Mouse (Mus musculus) heart, postnatal 0 days (tissue): Measurements from ENCODE around the gene Msantd3. TPM values are rescaled to one million over a fixed set of nuclear protein-coding genes. Genes with fewer than 3 reads are reported as not detected.

Experiments
- ATAC-seq: fragments of 200-750 bp; cut with Nextera tagmentation; 2 replicates; pipeline ENCODE4 v1.8.0; 2017; ENCODE audit warnings: low read depth, moderate number of reproducible peaks, moderate library complexity; ENCODE audit not compliant: insufficient read depth
- DNase-seq: peaks from one replicate; pipeline ENCODE4 v3.0.0-alpha.2; 2016; ENCODE audit warnings: low spot score
- H3K27ac ChIP-seq: fragments of 300-500 bp; sonication (generic); 2 replicates; pipeline ENCODE4 v1.5.1; 2014; ENCODE audit warnings: low read depth, mild to moderate bottlenecking
- H3K27me3 ChIP-seq: fragments of 300-500 bp; sonication (generic); 2 replicates; pipeline ENCODE4 v1.6.1; 2014; ENCODE audit warnings: low read length, mixed read lengths; ENCODE audit not compliant: control insufficient read depth, insufficient read depth
- H3K36me3 ChIP-seq: fragments of 300-500 bp; sonication (generic); replicated peaks from 2 replicates; pipeline ENCODE4 v1.6.1; 2014; ENCODE audit warnings: low read length, mixed read lengths; ENCODE audit not compliant: control insufficient read depth, insufficient read depth
- H3K4me1 ChIP-seq: fragments of 300-500 bp; sonication (generic); 2 replicates; pipeline ENCODE4 v1.6.1; 2014; ENCODE audit warnings: antibody characterized with exemption; ENCODE audit not compliant: control insufficient read depth, insufficient read depth
- H3K4me2 ChIP-seq: fragments of 300-500 bp; sonication (generic); 2 replicates; pipeline ENCODE4 v1.6.1; 2014; ENCODE audit warnings: low read depth, mild to moderate bottlenecking, low read length, moderate library complexity
- H3K4me3 ChIP-seq: fragments of 300-500 bp; sonication (generic); 2 replicates; pipeline ENCODE4 v1.5.1; 2014; ENCODE audit warnings: low read depth, low read length
- H3K9ac ChIP-seq: fragments of 300-500 bp; sonication (generic); replicated peaks from 2 replicates; pipeline ENCODE4 v1.6.1; 2014; ENCODE audit warnings: low read depth, low read length, mixed read lengths
- H3K9me3 ChIP-seq: fragments of 300-500 bp; sonication (generic); replicated peaks from 2 replicates; pipeline ENCODE4 v1.6.1; 2016; ENCODE audit warnings: low read length; ENCODE audit not compliant: control insufficient read depth
- CTCF ChIP-seq: IDR thresholded peaks from 2 replicates; pipeline ENCODE4 v1.5.1; 2016; ENCODE audit warnings: antibody characterized with exemption, control low read depth, low read depth
- EP300 ChIP-seq: IDR thresholded peaks from 2 replicates; pipeline ENCODE4 v1.6.1; 2016; ENCODE audit warnings: antibody characterized with exemption, low read depth
- WGBS: fragments of 180-500 bp; shearing (Covaris S2); extraction: QIAGEN DNeasy Blood & Tissue Kit; methylation state at CpG from one replicate; pipeline ENCODE4 v1.1.7; 2014; 5-methylcytosine and 5-hydroxymethylcytosine counted together
- polyA plus RNA-seq: library from polyadenylated mRNA; unstranded; fragments of >200 nt; fragmentation: Nextera tagmentation; extraction: Ambion mirVana; gene quantifications from 2 replicates; pipeline ENCODE4 v1.2.1, GENCODE M21; 2015
- total RNA-seq: library from RNA; depleted of rRNA; stranded (reverse); fragments of >200 nt; gene quantifications from 2 replicates; pipeline ENCODE4 v1.2.3, GENCODE M21; 2014; ENCODE audit warnings: low replicate concordance

Gene Msantd3
- total and polyA plus RNA-seq, 2 experiments from 2014 or later, result 18.1 to 23.0 TPM

- no peak for TF ChIP-seq CTCF
- TF ChIP-seq EP300, result no peak
- no peak overlapping the region for H3K9ac ChIP-seq
- H3K4me2 ChIP-seq, result no peak overlapping the region
- H3K4me3 ChIP-seq, result no peak overlapping the region
- no peaks in the 10 kb centered on the region for H3K9me3 ChIP-seq
- ATAC-seq (no peak), DNase-seq (no peak)
- peaks cover 40% of the 10 kb centered on the region for H3K4me1 ChIP-seq
- WGBS, result 79% methylated on average over 9 of the region's 9 CpGs
- H3K27me3 ChIP-seq, result no peaks in the 10 kb centered on the region
- H3K36me3 ChIP-seq, result no peaks in the 10 kb centered on the region
- no peak overlapping the region for H3K27ac ChIP-seq
These were observed 7.1 kb downstream of the Msantd3 start for GRCm38 (mm10) chr4:48546568-48547496.

- H3K27ac ChIP-seq, result no peak overlapping the region
- no peak overlapping the region for H3K4me3 ChIP-seq
- DNase-seq (no peak), ATAC-seq (no peak)
- H3K4me1 ChIP-seq, result peaks cover 24% of the 10 kb centered on the region
- no peak overlapping the region for H3K9ac ChIP-seq
- no peaks in the 10 kb centered on the region for H3K9me3 ChIP-seq
- no peaks in the 10 kb centered on the region for H3K27me3 ChIP-seq
- peaks cover 12% of the 10 kb centered on the region for H3K36me3 ChIP-seq
- H3K4me2 ChIP-seq, result no peak overlapping the region
- WGBS, result 44% methylated on average over 5 of the region's 6 CpGs
- TF ChIP-seq EP300 (no peak), CTCF (no peak)
These were observed 8.8 kb downstream of the Msantd3 start for GRCm38 (mm10) chr4:48548393-48549045.

GRCm38 (mm10) chr4:48549661-48550060, 9.9 kb downstream of the Msantd3 start:
- no peak overlapping the region for H3K4me2 ChIP-seq
- TF ChIP-seq CTCF, result no peak
- no peak for TF ChIP-seq EP300
- H3K36me3 ChIP-seq, result peaks cover 15% of the 10 kb centered on the region
- H3K9ac ChIP-seq, result no peak overlapping the region
- no peaks in the 10 kb centered on the region for H3K27me3 ChIP-seq
- H3K27ac ChIP-seq, result no peak overlapping the region
- WGBS, result 54% methylated on average over 5 of the region's 5 CpGs
- DNase-seq (no peak), ATAC-seq (no peak)
- H3K9me3 ChIP-seq, result no peaks in the 10 kb centered on the region
- peaks cover 13% of the 10 kb centered on the region for H3K4me1 ChIP-seq
- no peak overlapping the region for H3K4me3 ChIP-seq

GRCm38 (mm10) chr4:48552486-48553064, 12.8 kb downstream of the Msantd3 start:
- H3K4me2 ChIP-seq, result no peak overlapping the region
- TF ChIP-seq EP300 (no peak), CTCF (no peak)
- DNase-seq, result no peak
- no peaks in the 10 kb centered on the region for H3K9me3 ChIP-seq
- WGBS, result 91% methylated on average over 27 of the region's 27 CpGs
- no peak for ATAC-seq
- no peak overlapping the region for H3K4me3 ChIP-seq
- H3K27me3 ChIP-seq, result no peaks in the 10 kb centered on the region
- no peak overlapping the region for H3K27ac ChIP-seq
- no peak overlapping the region for H3K9ac ChIP-seq
- H3K4me1 ChIP-seq, result no peaks in the 10 kb centered on the region
- H3K36me3 ChIP-seq, result peaks cover 15% of the 10 kb centered on the region

GRCm38 (mm10) chr4:48554132-48554531, 14.4 kb downstream of the Msantd3 start:
- DNase-seq (no peak), ATAC-seq (no peak)
- Histone ChIP-seq H3K27ac (no peak overlapping the region), H3K4me1 (no peaks in the 10 kb centered on the region), H3K9me3 (no peaks in the 10 kb centered on the region), H3K9ac (no peak overlapping the region), H3K36me3 (peaks cover 19% of the 10 kb centered on the region), H3K4me3 (no peak overlapping the region), H3K4me2 (no peak overlapping the region), H3K27me3 (no peaks in the 10 kb centered on the region)
- TF ChIP-seq CTCF, result no peak
- no peak for TF ChIP-seq EP300
- 74% methylated on average over 7 of the region's 7 CpGs for WGBS
